Mouse (Mus musculus): ENCODE results near the gene Camk2n2.
A peak's percentile ranks its signal among the peaks of the same experiment; 100 is the strongest.

The Camk2n2 gene

DNA sequence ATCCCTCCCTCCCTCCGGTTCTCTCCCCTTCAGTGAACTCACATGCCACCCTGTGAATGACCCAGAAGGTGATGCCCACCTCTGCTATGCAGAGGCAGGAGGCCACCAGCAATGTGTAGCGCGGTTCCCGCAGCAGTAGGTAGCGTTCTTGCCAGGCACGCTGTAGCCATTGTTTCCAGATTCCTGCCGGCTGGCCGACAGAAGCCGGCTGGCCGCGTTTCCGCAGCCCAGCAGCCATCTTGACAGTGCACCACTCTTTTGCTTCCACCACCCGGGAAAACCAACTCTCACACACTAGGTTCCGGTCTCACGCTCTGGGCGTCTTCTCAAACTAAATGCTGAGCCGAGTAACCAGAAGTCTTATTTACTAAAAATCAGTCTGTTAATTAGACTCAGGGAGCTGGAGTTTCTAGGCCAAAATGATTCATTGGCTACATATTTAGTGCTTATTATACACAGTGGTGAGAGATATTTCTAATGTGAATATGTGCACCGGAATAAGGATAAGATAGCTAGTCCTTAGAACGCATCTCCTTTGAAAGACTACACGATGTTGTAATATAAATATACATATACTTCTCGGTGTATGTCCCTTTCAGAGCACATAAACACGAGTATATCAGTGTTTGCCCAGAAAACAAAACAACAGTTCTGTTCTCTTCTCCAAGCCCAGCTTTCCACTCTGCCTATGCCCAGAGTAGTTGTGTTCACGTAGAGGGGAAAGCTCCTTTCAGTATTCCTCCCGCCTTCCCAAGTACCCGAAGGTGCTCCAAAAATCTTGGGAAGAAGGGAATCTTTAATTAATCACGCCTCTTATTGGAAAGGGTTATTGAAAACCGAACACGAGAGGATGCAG is 10.4 kb downstream of the Camk2n2 start:
- DNase-seq (ENCODE audit: low spot score in 2 of 2) = peak; percentile 76 to 85

GRCm38 (mm10) chr16:20604705-20605104 is 16.4 kb downstream of the Camk2n2 start:
- no peak for DNase-seq (ENCODE audit: low spot score in 2 of 2)

DNA sequence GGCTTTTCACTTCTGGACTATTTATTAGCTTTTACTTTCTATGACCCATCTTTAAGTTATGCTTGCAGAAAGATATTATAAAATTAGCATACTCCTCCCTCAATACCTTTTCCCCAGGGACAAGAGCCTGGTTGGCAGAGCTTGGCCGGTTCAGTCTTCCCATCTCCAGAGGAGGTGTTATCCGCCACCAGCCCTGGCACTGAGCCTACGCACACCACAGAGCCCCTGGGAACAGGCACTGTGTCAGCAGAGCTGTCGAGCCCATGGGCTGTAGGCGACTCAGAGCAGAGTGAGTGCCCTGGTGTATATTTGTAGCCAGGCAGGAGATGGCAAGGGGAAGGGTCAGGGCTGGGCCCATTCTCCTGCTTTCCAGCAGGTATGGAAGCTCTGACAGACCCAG is 20.6 kb downstream of the Camk2n2 start:
- no peak for DNase-seq (ENCODE audit: low spot score in 2 of 2)

DNA sequence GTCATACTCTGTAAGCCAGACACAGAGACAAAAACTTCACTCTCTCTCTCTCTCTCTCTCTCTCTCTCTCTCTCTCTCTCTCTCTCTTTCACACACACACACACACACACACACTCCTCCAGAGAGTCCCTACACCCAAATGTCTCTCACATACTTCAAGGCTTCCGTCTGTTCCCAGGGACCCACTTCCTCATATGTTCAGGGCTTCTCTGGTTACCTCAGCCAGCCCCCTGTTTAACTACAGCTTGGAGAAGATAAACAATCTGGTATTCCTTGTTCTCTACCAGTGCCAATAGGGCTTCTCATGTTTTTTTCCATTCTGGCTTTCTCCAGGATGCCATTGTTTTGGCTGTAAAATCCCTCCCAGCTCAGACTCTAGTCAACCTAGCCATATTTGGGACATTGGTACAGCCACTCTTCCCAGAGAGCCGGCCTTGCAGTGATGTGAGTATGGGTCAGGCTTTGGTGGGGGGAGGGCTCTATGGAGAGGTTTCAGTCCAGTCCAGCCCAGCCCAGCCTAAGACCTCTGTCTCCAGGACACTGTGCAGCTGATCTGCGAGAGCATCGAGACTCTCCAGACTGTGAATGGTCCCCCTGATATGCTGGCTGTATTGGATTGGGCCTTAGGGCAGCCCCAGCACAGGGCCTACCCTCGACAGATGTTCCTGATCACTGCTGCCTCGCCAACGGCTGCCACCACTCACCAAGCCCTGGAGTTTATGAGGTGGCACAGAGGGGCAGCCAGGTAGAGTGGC is 24.2 kb downstream of the Camk2n2 start:
- DNase-seq (ENCODE audit: low spot score in 2 of 2) = no peak

- DNase-seq (ENCODE audit: low spot score in 2 of 2) = no peak
Measured at GRCm38 (mm10) chr16:20595737-20596136, 25.4 kb downstream of the Camk2n2 start.

GRCm38 (mm10) chr16:20595060-20595673 is 25.9 kb downstream of the Camk2n2 start:
- DNase-seq (ENCODE audit: low spot score in 2 of 2) = no peak

DNA sequence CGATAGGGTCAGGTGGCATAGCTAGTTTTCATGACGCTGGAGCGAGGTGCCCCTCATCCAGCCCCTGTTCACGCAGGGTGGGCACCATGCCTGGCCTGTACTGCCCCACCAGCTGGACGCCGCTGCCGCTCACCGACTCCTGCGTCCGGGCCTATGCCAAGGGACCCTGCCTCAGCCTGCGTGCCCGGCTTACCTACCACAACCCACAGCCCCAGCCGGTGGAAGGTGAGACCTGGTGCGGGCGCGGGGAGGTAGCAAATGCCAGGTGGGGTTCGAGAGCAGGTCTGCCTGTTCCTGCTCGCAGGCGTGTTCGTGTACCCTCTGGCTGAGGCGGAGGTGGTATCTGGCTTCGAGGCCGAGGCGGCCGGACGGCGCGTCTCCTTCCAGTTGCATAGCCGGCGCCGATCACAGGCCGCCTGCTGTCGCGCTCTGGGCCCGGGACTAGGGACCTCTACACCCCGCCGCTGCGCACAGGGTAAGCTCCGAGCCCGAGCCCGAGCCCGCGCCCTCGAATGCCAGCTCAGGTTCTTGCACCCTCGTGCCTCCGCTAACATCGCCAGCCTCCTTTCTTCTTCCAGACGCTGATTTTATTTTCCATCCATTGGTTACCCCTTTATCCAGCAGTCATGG is 29.9 kb downstream of the Camk2n2 start:
- peak in 1 of 2 experiments; percentile 63 for DNase-seq (ENCODE audit: low spot score in 2 of 2)

DNA sequence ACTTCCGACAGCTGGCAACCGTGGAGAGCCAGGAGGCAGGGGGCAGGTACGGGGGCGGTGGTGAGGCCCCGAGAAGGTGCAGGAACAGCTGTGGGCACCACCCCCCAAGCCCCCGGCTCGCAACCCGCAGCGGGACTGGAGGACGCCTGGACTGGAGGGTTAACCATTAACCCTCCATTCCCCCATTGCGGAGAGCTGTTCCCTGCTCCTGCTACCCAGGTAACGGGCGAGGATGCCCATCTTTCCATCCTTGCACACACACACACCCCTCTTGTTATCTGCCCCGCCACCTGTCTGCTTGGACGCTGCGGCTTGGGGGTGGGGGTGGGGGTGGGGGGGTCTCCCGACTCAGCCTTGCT is 30.4 kb downstream of the Camk2n2 start:
- no peak for DNase-seq (ENCODE audit: low spot score in 2 of 2)

DNA sequence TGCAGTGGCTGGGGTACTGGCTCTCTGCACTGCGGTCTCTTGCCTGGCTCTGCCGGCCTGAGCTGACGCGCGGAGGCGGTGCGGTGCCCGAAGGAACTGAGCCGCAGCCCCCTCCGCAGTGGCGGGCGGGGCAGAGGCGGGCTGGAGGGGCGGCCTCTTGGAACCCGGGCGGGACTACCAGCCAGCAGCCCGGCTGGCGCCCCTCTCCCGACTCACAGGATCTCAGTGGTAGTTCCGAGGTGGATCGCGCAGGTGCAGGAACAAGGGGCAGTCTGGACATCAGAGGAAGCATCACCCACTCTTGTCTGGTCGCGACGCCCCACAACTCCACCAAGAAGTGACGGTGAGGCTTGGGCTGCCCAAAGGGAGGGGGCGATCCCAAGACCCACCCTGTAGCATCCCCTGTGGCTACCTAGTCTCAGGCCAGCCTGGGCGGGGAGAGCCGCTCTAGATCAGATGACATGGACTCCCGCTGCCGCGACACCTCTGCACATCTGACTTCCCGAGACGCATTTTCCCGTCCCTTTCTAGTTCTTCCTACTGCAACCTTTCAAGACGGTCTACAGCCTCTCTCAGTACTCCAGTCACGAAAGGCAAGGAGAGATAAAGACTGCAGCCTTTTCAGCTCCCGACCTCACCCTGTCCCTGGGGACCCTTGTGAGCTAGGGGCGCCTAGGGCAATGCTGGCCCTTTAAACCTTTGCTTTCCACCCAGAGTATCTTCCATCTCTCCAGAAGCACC is 31.0 kb downstream of the Camk2n2 start:
- DNase-seq (ENCODE audit: low spot score in 2 of 2) = peak in 1 of 2 experiments; percentile 59

GRCm38 (mm10) chr16:20589366-20589938 is 31.6 kb downstream of the Camk2n2 start, which contains the start of gene Vwa5b2:
Vwa5b2 (plus strand) TSS chr16:20589471.
- no peak for DNase-seq (ENCODE audit: low spot score in 2 of 2)

All from spleen, postnatal 4 days (tissue).